Mouse (Mus musculus) adipocyte (in vitro differentiated cells): ENCODE measurements around the gene Jdp2.

Experiments used
- DNase-seq: peaks from one replicate; pipeline ENCODE4 v3.0.0-alpha.2; 2016; ENCODE audit warnings: low spot score

The Jdp2 gene

GRCm38 (mm10) chr12:85598611-85599477, at the start of gene Jdp2:
Gene Jdp2 (plus strand): TSS chr12:85599027.
- peak; percentile 86 for DNase-seq

GRCm38 (mm10) chr12:85549661-85550060, 49.2 kb upstream of the Jdp2 start:
- DNase-seq = no peak

GRCm38 (mm10) chr12:85550435-85550834, 48.4 kb upstream of the Jdp2 start:
- no peak for DNase-seq

GRCm38 (mm10) chr12:85559299-85559698, 39.5 kb upstream of the Jdp2 start:
- no peak for DNase-seq

- DNase-seq = no peak
These were observed 33.4 kb upstream of the Jdp2 start for GRCm38 (mm10) chr12:85565441-85565840.

GRCm38 (mm10) chr12:85568298-85568697, 30.5 kb upstream of the Jdp2 start:
- DNase-seq = no peak

- peak; percentile 40 for DNase-seq
These were observed 29.3 kb upstream of the Jdp2 start for GRCm38 (mm10) chr12:85569393-85570157.

GRCm38 (mm10) chr12:85570158-85570540, 28.7 kb upstream of the Jdp2 start:
- DNase-seq = peak; percentile 35

GRCm38 (mm10) chr12:85571312-85571711, 27.5 kb upstream of the Jdp2 start:
- DNase-seq = peak; percentile 71

- DNase-seq = peak; percentile 38
These were observed 26.8 kb upstream of the Jdp2 start for GRCm38 (mm10) chr12:85572047-85572475.

- DNase-seq = no peak
These were observed 23.9 kb upstream of the Jdp2 start for GRCm38 (mm10) chr12:85574806-85575495.

- DNase-seq = peak; percentile 30
These were observed 23.4 kb upstream of the Jdp2 start for GRCm38 (mm10) chr12:85575496-85575840.

GRCm38 (mm10) chr12:85581261-85582066, 17.4 kb upstream of the Jdp2 start:
- DNase-seq = no peak

GRCm38 (mm10) chr12:85582067-85582316, 16.8 kb upstream of the Jdp2 start:
- DNase-seq = no peak

- DNase-seq = no peak
These were observed 13.0 kb upstream of the Jdp2 start for GRCm38 (mm10) chr12:85585761-85586258.

- DNase-seq = no peak
These were observed 8.9 kb upstream of the Jdp2 start for GRCm38 (mm10) chr12:85589870-85590382.

GRCm38 (mm10) chr12:85592943-85593342, 5.9 kb upstream of the Jdp2 start:
- no peak for DNase-seq

- DNase-seq = no peak
These were observed 4.4 kb upstream of the Jdp2 start for GRCm38 (mm10) chr12:85594390-85594789.

- DNase-seq = no peak
These were observed 774 bp upstream of the Jdp2 start for GRCm38 (mm10) chr12:85598053-85598452.

- peak; percentile 44 for DNase-seq
These were observed 788 bp downstream of the Jdp2 start for GRCm38 (mm10) chr12:85599478-85600152.

- DNase-seq = no peak
These were observed 1.8 kb downstream of the Jdp2 start for GRCm38 (mm10) chr12:85600637-85601036.
